Mouse (Mus musculus) limb, embryonic 14.5 days (tissue): Measurements from ENCODE around the gene Rnf220. TPM values are rescaled to one million over a fixed set of nuclear protein-coding genes. Genes with fewer than 3 reads are reported as not detected.

Experiments
- ATAC-seq: fragments of 200-750 bp; cut with Nextera tagmentation; 2 replicates; pipeline ENCODE4 v1.8.0; 2017; ENCODE audit warnings: low read depth, moderate number of reproducible peaks, moderate TSS enrichment; ENCODE audit not compliant: low FRiP score
- DNase-seq: peaks from one replicate; pipeline ENCODE4 v3.0.0-alpha.2; 2015; ENCODE audit warnings: low spot score
- H3K27ac ChIP-seq: fragments of 300-500 bp; sonication (generic); replicated peaks from 2 replicates; pipeline ENCODE4 v1.5.1; 2014; ENCODE audit warnings: low read depth, mild to moderate bottlenecking, low read length, moderate library complexity, mixed read lengths
- H3K27me3 ChIP-seq: fragments of 300-500 bp; sonication (generic); 2 replicates; pipeline ENCODE4 v1.6.1; 2014; ENCODE audit warnings: low read length, mixed read lengths; ENCODE audit not compliant: control insufficient read depth, insufficient read depth
- H3K36me3 ChIP-seq: fragments of 300-500 bp; sonication (generic); 2 replicates; pipeline ENCODE4 v1.6.1; 2014; ENCODE audit warnings: mild to moderate bottlenecking, low read length, moderate library complexity, mixed read lengths; ENCODE audit not compliant: control insufficient read depth, insufficient read depth
- H3K4me1 ChIP-seq: fragments of 300-500 bp; sonication (generic); 2 replicates; pipeline ENCODE4 v1.6.1; 2014; ENCODE audit warnings: antibody characterized with exemption, low read length, mixed read lengths; ENCODE audit not compliant: control insufficient read depth, insufficient read depth
- H3K4me2 ChIP-seq: fragments of 300-500 bp; sonication (generic); replicated peaks from 2 replicates; pipeline ENCODE4 v1.6.1; 2014; ENCODE audit warnings: low read depth, mild to moderate bottlenecking, low read length, moderate library complexity; ENCODE audit not compliant: severe bottlenecking
- H3K4me3 ChIP-seq: fragments of 300-500 bp; sonication (generic); replicated peaks from 2 replicates; pipeline ENCODE4 v1.5.1; 2014; ENCODE audit warnings: low read length
- H3K9ac ChIP-seq: fragments of 300-500 bp; sonication (generic); 2 replicates; pipeline ENCODE4 v1.6.1; 2014; ENCODE audit warnings: mild to moderate bottlenecking, low read depth, low read length, moderate library complexity; ENCODE audit not compliant: severe bottlenecking
- H3K9me3 ChIP-seq: fragments of 300-500 bp; sonication (generic); 2 replicates; pipeline ENCODE4 v1.6.1; 2016; ENCODE audit warnings: low read length; ENCODE audit not compliant: control insufficient read depth
- POLR2A ChIP-seq: fragments of 200-500 bp; IDR thresholded peaks from 2 replicates; pipeline ENCODE4 v1.8.0; 2012; ENCODE audit warnings: inconsistent platforms, mild to moderate bottlenecking, moderate library complexity, borderline replicate concordance; ENCODE audit not compliant: insufficient read depth, insufficient read length; ENCODE audit errors: extremely low read depth
- WGBS: fragments of 180-500 bp; shearing (Covaris S2); extraction: QIAGEN DNeasy Blood & Tissue Kit; methylation state at CpG from one replicate; pipeline ENCODE4 v1.1.7; 2014; 5-methylcytosine and 5-hydroxymethylcytosine counted together
- polyA plus RNA-seq, 2 experiments: library from polyadenylated mRNA; depleted of rRNA in 1 of 2; stranded (reverse) in 1 of 2; unstranded in 1 of 2; fragments of >200 nt; fragmentation: Nextera tagmentation in 1 of 2; extraction: Ambion mirVana in 1 of 2; gene quantifications; 2 replicates each; pipeline versions ENCODE4 v1.2.1 to v1.2.3; 2012 to 2014

Gene Rnf220
- polyA plus RNA-seq, 2 experiments: 72.8 to 126 TPM

GRCm38 (mm10) chr4:117438064-117438463, 58.8 kb downstream of the Rnf220 start:
- Histone ChIP-seq H3K27me3 (no peaks in the 10 kb centered on the region), H3K4me3 (no peak overlapping the region), H3K36me3 (no peaks in the 10 kb centered on the region), H3K4me1 (peaks cover 20% of the 10 kb centered on the region), H3K27ac (no peak overlapping the region), H3K9me3 (no peaks in the 10 kb centered on the region), H3K9ac (no peak overlapping the region), H3K4me2 (no peak overlapping the region)
- TF ChIP-seq POLR2A: no peak
- DNase-seq (no peak), ATAC-seq (no peak)
- WGBS: 87% methylated on average over 14 of the region's 14 CpGs

GRCm38 (mm10) chr4:117436995-117437660, 59.7 kb downstream of the Rnf220 start:
- TF ChIP-seq POLR2A: no peak
- peaks cover 20% of the 10 kb centered on the region for H3K4me1 ChIP-seq
- H3K9me3 ChIP-seq: no peaks in the 10 kb centered on the region
- H3K27ac ChIP-seq: no peak overlapping the region
- ATAC-seq (no peak), DNase-seq (no peak)
- H3K27me3 ChIP-seq: no peaks in the 10 kb centered on the region
- 16% methylated on average over 14 of the region's 14 CpGs for WGBS
- no peak overlapping the region for H3K4me2 ChIP-seq
- H3K9ac ChIP-seq: no peak overlapping the region
- H3K36me3 ChIP-seq: no peaks in the 10 kb centered on the region
- H3K4me3 ChIP-seq: no peak overlapping the region

- WGBS: 17% methylated on average over 8 of the region's 8 CpGs
- Histone ChIP-seq H3K27ac (no peak overlapping the region; the same call in 1 of the 2 replicates), H3K27me3 (no peaks in the 10 kb centered on the region), H3K4me1 (peaks cover 24% of the 10 kb centered on the region), H3K9ac (no peak overlapping the region), H3K4me2 (peak overlapping the region; percentile 6; the same call in 1 of the 2 replicates), H3K4me3 (no peak overlapping the region), H3K9me3 (no peaks in the 10 kb centered on the region), H3K36me3 (no peaks in the 10 kb centered on the region)
- ATAC-seq (peak; percentile 64), DNase-seq (peak; percentile 46)
- TF ChIP-seq POLR2A: no peak
Measured at GRCm38 (mm10) chr4:117434336-117434735, 62.5 kb downstream of the Rnf220 start.

- DNase-seq: no peak
- Histone ChIP-seq H3K27me3 (peaks cover 5% of the 10 kb centered on the region; the same call in 1 of the 2 replicates), H3K36me3 (no peaks in the 10 kb centered on the region), H3K9ac (no peak overlapping the region), H3K4me2 (no peak overlapping the region), H3K27ac (no peak overlapping the region), H3K4me3 (no peak overlapping the region), H3K9me3 (no peaks in the 10 kb centered on the region), H3K4me1 (peaks cover 17% of the 10 kb centered on the region)
- no peak for ATAC-seq
- WGBS: 66% methylated on average over 9 of the region's 9 CpGs
- TF ChIP-seq POLR2A: no peak
Measured at GRCm38 (mm10) chr4:117429604-117430003, 67.2 kb downstream of the Rnf220 start.

- H3K9ac ChIP-seq: 0 out of 2 replicates have a peak overlapping the region, but pooled peaks have one; percentile 5
- H3K4me2 ChIP-seq: no peak overlapping the region
- H3K9me3 ChIP-seq: no peaks in the 10 kb centered on the region
- H3K27me3 ChIP-seq: peaks cover 5% of the 10 kb centered on the region; the same call in 1 of the 2 replicates
- TF ChIP-seq POLR2A: no peak
- no peaks in the 10 kb centered on the region for H3K36me3 ChIP-seq
- 16% methylated on average over 12 of the region's 12 CpGs for WGBS
- H3K27ac ChIP-seq: no peak overlapping the region
- H3K4me1 ChIP-seq: peaks cover 7% of the 10 kb centered on the region; the same call in 1 of the 2 replicates
- H3K4me3 ChIP-seq: no peak overlapping the region
- ATAC-seq (no peak; the same call in 1 of the 2 replicates), DNase-seq (no peak)
Measured at GRCm38 (mm10) chr4:117427540-117427939, 69.3 kb downstream of the Rnf220 start.
